Mouse (Mus musculus) C2C12 (cell line): ENCODE measurements at regions not wholly inside any gene's neighbourhood (a gene's known extent, or its start where the extent isn't known, plus 50 kb on each side); places are given as distances from the start of the nearest gene placed in this dataset.

ENCODE experiments used
- CTCF ChIP-seq: IDR thresholded peaks from one replicate; pipeline ENCODE4 v1.5.1; 2011; ENCODE audit not compliant: control insufficient read depth, insufficient read depth, insufficient read length
- MAX ChIP-seq: IDR thresholded peaks from one replicate; pipeline ENCODE4 v1.6.1; 2011; ENCODE audit warnings: mild to moderate bottlenecking, control low read depth
- MYOG ChIP-seq: IDR thresholded peaks from one replicate; pipeline ENCODE4 v1.6.1; 2011; ENCODE audit not compliant: control insufficient read depth, insufficient read length; ENCODE audit errors: extremely low read depth
- USF1 ChIP-seq: IDR thresholded peaks from one replicate; pipeline ENCODE4 v1.6.1; 2011; ENCODE audit warnings: low read depth, mild to moderate bottlenecking, control low read depth, moderate library complexity

GRCm38 (mm10) chr3:60407906-60408305 lies 64.7 kb upstream of the Mbnl1 start:
- no peak for TF ChIP-seq USF1
- TF ChIP-seq CTCF = no peak
- no peak for TF ChIP-seq MAX
- no peak for TF ChIP-seq MYOG
